Mouse (Mus musculus) thymus, postnatal 10 days (tissue): ENCODE data around the gene Ubtf.
A peak's percentile ranks its signal among the peaks of the same experiment; 100 is the strongest.
"Not testable (repeated sequence)": the region's sequence is repeated elsewhere in the genome, so short reads cannot be mapped to it uniquely, and the experiment has no call there.

Experiments
- DNase-seq, 2 experiments: peaks; one replicate each; pipeline ENCODE4 v3.0.0; 2021; ENCODE audit warnings: low spot score in 2 of 2

Gene Ubtf

GRCm38 (mm10) chr11:102319410-102319792, at the start of gene Ubtf:
Gene Ubtf (minus strand): TSS chr11:102319742.
- DNase-seq = peak; percentile 63 to 67

- no peak for DNase-seq
These were observed 49.7 kb upstream of the Ubtf start for GRCm38 (mm10) chr11:102369263-102369662.

- DNase-seq = no peak
These were observed 48.8 kb upstream of the Ubtf start for GRCm38 (mm10) chr11:102368347-102368746.

GRCm38 (mm10) chr11:102367504-102368280, 48.1 kb upstream of the Ubtf start:
- DNase-seq = no peak

- DNase-seq = not testable (repeated sequence)
These were observed 46.6 kb upstream of the Ubtf start, which contains the start of gene Slc4a1 for GRCm38 (mm10) chr11:102366103-102366502. Gene Slc4a1 (minus strand): TSS chr11:102366203.

GRCm38 (mm10) chr11:102365699-102366098, 46.2 kb upstream of the Ubtf start:
- no peak for DNase-seq

GRCm38 (mm10) chr11:102364570-102365371, 45.2 kb upstream of the Ubtf start:
- DNase-seq = no peak

- DNase-seq = no peak
These were observed 44.1 kb upstream of the Ubtf start for GRCm38 (mm10) chr11:102363623-102364022.

- DNase-seq = no peak
These were observed 42.4 kb upstream of the Ubtf start for GRCm38 (mm10) chr11:102361776-102362495.

GRCm38 (mm10) chr11:102358365-102358764, 38.8 kb upstream of the Ubtf start:
- DNase-seq = no peak

- DNase-seq = no peak
These were observed 37.3 kb upstream of the Ubtf start for GRCm38 (mm10) chr11:102356636-102357350.

- DNase-seq = no peak
These were observed 36.6 kb upstream of the Ubtf start for GRCm38 (mm10) chr11:102356190-102356589.

- DNase-seq = no peak
These were observed 36.0 kb upstream of the Ubtf start for GRCm38 (mm10) chr11:102355501-102355900.

GRCm38 (mm10) chr11:102353021-102353431, 33.5 kb upstream of the Ubtf start:
- DNase-seq = no peak

- DNase-seq = no peak
These were observed 32.8 kb upstream of the Ubtf start for GRCm38 (mm10) chr11:102352378-102352777.

GRCm38 (mm10) chr11:102350981-102351523, 31.5 kb upstream of the Ubtf start:
- DNase-seq = no peak

GRCm38 (mm10) chr11:102350416-102350815, 30.9 kb upstream of the Ubtf start:
- no peak for DNase-seq

- no peak for DNase-seq
These were observed 29.8 kb upstream of the Ubtf start for GRCm38 (mm10) chr11:102349189-102349954.

- no peak for DNase-seq
These were observed 29.2 kb upstream of the Ubtf start for GRCm38 (mm10) chr11:102348771-102349170.

- DNase-seq = no peak
These were observed 28.6 kb upstream of the Ubtf start for GRCm38 (mm10) chr11:102348101-102348585.
